Mouse (Mus musculus) heart, postnatal 4 days (tissue): ENCODE results near the gene Gm28043. TPM values are rescaled to one million over a fixed set of nuclear protein-coding genes. Genes with fewer than 3 reads are reported as not detected.

Experiments used
- DNase-seq: peaks from one replicate; pipeline ENCODE4 v3.0.0; 2021
- total RNA-seq, 2 experiments: library from RNA; stranded (reverse); gene quantifications; 2 replicates each; pipeline ENCODE4 v1.2.3; 2021

The Gm28043 gene
- total RNA-seq, 2 experiments from 2014 or later, result 2.5 to 2.6 TPM

DNA sequence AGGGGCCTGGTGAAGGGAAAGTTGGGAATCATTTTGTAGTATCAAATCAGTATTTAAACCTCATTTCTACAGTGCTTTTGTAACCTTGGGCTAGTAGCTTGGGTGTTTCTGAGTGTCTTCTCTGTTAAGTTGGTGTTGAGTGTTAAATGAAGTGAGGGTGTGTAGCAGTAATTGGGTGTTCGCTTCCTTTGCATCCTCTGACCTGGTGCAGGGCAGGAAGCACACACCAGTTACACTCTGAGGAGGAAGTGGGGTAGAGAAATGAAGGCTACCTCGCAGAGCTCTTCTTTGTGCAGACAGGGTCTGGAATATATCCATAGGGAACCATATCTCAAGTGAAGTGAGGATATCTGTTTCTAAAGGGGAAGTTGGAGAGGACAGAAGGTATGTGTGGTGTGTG lies 66.2 kb downstream of the Gm28043 start:
- no peak for DNase-seq

DNA sequence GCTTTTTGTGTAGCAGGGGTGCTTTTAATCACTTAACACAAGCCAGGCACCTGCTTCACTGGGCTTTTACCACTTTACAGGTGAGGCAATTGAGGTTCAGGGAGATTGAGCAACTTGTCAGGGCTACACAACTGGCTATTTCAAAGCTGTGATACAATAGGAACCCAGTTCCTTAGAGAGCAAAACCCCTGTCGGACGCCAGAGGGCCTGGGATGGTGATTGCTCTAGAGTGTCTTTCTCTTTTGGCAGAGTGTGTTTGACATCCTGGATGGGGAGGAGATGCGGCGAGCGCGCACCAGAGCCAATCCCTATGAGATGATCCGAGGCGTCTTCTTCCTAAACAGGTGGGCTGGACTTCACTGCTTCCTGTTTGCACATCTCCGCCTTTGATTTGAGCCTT lies 67.0 kb downstream of the Gm28043 start:
- DNase-seq, result no peak

DNA sequence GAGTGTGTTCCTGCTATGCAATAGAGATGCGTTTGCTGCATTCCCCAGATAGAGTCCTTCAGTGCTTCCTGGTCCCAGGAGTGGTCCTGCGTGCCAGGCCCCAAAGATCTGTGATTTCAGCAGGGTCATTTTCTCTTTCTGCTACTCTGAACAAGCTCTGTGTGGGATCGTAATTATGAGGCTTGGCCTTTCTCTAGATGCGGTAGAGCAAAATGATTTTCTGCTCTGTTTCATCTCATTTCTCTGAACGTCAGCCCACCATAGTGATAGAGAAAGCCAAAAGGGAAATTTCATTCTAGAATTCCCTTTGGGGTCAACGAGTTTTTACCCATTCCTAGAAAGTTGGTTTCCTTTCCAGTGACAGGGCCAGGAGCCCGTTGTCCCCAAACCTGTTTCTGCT lies 67.6 kb downstream of the Gm28043 start:
- no peak for DNase-seq

DNA sequence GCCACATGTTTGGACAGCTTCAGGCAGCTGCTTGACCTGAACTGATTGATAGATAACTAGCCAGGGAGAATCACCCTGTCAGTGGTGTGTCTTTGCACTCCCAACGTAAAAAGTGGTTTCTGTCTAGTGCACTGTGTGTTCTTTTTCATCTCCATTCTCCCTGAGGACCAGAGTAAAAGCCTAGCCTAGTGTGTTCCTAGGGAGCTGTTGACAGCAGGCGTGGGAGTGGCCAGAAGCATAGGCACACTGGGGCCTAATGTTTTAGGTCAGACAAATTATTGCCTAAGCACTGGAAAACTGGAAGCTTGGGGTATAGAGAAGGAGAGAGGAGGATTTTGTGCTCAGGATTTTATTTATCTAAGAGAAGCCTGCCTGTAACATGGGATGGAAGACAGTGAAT lies 68.5 kb downstream of the Gm28043 start:
- DNase-seq, result peak; percentile 28

DNA sequence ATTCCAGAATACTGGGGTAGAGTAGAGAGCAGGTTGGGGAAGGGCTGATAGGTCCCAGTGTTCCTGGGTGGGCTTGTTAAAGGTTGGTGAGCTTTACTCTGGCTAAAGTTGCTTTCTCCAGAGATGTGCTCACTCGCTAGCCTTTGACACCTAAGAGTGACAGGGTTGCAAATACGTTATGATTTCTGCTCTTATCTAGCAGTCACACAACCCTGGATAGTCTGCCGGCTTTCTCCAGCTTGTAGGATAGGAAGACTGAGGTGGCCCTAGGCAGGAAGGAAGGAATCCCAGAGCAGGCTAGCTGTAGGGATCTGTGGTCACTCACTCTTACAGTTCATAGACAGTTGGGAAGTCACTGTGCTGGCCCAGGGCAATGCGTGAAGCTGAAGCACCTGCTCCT lies 69.6 kb downstream of the Gm28043 start:
- DNase-seq, result no peak

DNA sequence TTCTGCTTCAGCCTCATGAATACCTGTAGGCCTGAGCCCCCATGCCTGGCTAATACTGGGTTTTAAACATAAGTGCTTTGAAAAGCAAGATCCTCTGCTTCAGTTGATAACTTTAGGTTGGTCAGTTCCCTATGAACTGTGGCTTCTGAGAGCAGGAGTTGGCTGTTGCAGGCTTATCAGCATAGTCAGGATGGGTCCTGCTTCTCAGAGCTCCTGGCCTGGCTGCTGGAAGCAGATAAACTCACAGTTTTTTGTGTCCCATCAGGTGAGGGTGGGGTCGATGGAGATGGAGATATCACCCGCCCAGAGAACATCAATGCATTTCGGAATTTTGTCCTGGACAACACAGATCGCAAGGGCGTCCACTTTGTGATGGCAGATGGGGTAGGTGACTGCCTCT lies 72.1 kb downstream of the Gm28043 start:
- DNase-seq, result no peak

DNA sequence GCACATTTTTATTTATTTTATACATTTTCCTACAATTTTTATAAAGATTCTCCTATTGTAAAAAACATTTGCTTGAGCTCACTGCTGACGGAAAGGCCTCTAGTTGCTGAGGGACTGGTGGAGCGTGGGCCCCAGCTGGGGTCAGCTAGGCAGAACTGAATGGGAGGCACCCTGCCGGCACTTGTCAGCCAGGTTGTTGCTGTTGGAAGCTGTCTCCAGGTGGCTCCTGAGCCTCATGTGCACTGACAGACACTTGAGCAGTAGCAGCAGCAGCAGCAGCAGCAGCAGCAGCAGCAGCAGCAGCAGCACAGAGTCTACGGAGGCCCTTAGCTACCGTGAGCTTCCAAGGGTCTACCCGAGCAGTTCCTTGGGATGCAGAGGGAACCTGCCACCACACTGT lies 72.7 kb downstream of the Gm28043 start:
- DNase-seq, result no peak

DNA sequence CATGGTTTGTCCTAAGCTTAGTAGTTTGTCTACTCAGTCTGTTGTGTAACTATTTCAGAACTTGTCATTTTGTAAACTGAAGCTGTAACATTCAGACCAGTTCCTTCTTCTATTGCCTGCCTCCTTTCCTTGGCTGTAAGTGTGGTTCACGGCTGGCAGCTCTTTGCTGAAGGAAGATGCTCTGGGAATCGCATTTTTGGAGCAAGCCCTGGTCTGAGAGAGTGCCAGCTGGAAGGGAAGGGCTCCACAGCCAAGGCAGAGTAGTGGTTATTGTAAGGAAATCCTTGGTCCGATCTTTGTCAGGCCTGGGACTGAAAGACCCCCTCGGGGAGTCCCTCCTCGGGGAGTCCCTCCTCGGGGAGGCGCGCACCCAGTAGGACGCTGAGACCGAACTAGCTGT lies 73.9 kb downstream of the Gm28043 start:
- no peak for DNase-seq

DNA sequence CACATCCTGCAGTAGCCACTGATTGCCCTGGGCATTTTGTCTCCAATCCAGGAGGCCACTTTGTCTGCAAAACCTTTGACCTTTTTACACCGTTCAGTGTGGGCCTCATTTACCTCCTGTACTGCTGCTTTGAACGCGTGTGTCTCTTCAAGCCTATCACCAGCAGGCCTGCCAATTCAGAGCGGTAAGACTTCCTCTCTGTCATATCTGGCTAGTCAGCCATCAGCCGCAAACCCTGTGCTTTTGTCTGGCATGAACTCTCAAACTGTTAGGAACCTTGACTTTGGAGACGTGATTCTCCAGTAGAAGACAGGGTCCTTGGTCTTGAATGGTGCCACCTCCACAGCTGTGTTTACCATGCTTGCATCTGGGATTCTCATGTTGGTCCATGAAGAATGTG lies 75.6 kb downstream of the Gm28043 start:
- no peak for DNase-seq

DNA sequence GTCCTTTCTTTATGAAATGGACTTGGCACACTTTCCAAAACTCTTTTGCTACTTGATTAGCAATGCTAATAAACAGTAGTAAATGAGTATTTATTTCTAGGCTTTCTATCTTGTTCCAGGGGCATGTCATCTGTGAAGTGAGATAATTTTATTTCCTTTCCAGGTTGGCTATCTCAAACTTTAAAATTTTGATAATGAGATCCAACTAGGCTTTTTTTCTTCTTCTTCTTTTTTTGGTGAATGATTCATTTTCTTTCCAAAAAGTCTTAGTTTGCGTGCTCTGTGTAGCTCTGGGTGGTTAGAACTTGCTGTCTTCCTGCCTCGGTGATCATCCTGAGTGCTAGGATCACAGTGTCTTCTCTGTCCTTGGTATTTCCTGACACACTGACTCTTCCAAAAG lies 78.2 kb downstream of the Gm28043 start:
- no peak for DNase-seq

DNA sequence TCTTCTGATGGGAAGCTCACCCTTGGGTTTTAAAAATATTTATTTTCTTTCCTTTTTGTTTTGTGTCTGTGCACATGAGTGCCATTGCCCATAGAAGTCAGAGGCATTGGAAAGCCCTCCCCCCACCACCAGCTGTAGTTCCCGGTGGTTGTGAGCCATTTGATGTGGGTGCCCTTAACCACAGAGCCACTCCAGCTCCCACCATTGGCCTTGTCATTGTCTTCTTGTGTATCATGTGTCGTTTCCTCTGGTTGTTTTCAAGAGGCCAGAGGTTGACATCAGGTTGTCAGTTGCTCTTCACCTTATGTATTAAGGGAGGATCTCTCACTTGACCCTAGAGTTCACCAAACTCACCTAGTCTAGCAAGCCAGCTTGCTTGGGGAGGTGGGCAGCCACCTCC lies 78.9 kb downstream of the Gm28043 start:
- DNase-seq, result no peak

DNA sequence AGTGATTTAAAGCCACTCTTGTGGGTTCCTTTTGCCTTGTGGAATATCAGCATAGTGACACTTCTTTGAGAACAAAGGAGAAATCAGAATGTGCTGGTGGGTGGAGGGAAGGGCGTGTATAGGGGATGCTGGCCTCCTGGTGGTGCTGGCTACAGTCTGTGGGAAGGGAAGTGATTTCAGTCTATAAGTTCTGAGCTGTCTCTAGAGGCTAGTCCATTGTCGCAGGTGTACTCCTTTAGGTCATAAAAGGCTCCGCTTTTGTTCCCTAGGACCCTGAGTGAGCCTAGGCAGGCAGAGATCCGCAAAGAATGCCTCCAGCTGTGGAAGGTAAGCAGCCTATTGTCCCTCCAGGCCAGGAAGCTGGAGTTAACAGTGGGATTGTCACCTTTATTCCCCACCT lies 79.8 kb downstream of the Gm28043 start:
- DNase-seq, result no peak

DNA sequence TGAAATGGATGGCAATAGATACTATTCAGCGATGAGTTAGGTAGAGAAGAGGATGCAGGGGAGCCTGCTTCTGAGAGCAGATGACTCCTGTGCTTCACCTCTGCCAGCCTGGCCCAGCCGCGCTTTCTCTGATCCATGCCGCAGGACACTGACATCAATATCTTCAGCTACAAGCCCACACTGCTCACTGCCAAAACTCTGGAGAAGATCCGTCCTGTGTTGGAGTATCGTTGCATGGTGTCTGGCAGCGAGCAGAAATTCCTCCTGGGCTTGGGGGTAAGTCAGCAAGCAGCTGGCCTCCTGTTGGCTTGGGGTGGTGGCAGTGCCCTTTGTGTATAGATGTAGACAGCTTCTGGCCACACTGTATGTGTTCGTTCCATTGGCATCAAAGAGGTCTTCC lies 82.3 kb downstream of the Gm28043 start:
- DNase-seq, result no peak

DNA sequence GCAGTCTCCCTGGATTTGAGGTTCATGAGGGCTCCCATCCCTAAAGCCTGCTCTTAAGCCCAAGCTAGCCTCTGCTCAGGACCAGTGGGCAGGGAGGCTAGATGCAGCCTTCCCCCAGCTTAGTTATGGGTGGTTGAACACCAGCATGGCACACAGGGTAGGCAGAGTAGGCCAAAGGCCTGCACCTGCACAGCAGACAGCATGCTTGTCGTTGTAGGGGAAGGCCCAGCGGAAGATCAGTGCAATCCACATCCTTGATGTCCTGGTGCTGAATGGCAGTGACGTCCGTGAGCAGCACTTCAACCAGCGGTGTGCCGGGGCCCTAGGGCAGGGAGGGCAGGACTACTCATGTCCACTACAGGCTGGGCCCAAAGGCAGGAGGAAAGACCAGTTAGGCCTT lies 83.7 kb downstream of the Gm28043 start:
- DNase-seq, result no peak

DNA sequence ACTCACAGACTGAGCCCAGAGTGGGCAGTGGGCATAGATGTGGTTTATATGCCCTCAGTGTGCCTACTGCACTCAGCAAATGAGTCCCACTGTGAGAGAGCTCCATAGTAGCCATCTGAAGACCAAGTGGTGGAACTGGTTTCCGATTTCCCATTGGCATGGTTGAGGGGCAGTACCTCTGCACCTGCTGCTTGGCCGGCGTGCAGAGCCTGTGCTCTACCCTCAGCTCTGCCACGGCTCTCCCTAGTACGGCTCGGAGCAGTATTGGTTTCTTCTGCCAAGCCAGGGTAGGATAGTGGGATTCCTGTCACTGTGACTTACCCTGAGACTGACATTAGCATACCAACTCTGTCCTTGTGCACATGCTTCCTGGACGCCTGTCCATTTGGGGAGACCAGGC lies 85.9 kb downstream of the Gm28043 start:
- DNase-seq, result no peak

DNA sequence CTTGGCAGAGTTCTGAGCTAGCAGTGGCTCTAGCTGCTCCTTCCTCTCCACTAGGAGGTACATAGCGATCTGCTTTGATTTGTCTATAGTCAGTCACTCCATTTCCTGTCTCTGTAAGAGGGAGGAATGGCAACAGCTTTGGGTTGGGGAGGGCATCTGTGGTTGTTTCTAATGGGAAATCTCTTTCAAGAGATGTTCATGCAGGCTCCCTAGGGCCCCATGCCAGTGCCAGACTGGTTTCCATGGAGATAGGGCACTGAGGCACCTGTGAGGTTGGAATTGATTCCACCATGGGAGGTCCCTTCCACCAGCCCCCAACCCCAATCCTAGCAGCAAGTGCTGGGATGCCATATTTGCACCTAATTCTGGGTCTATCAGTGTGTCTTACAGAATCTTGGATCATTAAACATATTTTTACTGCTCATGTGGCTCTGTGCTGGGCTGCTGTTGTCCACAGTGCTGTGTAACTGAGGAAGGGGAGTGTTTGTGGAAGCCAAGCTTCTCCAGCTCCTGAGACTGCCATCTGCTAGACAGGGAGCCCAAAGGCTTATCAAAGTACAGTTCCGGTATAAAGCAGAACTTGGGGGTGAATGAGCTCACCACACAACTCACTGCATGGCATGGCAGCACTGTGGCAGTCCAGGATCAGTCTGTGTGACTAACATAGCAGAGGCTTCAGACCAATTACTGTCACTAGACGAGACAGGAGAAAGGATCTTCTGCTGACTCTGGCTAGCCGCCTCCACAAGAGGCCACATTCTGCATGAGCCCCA lies 88.4 kb downstream of the Gm28043 start:
- DNase-seq, result no peak

DNA sequence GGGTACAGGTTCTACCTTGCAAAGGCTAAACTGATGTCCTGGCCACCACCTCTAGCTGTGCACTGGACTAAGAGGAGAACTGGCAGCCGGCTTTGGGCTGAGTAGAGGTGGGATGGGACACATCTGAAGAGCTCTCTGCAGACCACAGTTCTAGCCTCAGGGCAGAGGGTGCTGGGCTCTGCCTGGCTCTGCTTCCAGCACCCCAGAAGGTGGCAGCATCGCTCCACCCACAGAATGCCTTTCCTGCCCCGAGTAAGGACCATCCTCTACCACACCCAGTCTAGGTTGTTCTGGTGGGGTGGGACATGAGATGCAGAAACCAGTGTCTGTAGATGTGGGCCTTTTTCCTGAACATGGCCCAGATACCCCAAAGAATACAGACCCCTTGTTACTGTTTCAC lies 90.1 kb downstream of the Gm28043 start:
- DNase-seq, result peak; percentile 71

DNA sequence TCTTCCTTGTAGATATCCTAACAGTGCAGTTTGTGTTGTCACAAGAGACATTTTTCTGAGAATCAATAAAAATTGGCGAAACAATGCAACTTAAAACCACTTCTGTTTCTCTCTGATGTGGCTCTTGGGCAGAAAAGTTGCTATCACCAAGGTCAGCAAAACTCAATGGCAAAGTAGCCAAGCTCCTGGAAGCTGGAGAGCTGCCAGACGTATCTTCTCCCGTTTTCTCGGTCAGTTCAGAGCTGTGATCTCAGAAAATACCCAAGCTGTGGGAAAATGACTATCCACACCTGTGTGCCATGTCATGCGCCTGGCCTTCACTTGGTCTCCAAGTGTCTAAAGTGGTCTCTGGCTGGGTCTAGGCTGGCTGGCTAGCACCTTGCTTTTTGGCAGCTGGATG lies 91.2 kb downstream of the Gm28043 start:
- DNase-seq, result no peak

DNA sequence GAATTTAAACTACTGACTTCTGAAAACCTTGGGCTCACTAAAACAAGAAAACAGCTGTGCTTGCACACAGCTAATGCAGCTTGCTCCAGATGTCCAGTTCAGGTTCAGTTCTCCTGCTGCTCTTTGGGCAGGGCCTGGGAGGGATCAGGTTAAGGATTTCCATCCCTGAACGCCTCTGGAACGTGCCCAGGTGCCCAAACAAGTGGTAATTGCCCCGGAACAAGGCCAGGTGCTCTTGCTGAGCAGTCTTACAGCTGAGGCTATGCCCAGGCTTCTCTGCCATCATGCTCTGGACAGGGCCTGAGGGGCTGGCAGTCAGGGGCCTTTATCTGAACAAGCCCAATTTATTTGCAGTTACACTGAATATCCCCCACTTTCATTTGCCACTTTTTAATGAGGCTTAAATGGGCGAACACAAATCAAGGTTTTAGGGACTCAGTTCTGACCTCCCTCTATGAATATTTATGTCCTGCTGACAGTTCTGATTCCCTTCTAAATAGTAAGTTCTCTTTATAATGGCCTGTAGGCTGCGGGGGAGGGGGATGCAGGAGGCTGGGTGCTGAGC lies 92.4 kb downstream of the Gm28043 start:
- no peak for DNase-seq

DNA sequence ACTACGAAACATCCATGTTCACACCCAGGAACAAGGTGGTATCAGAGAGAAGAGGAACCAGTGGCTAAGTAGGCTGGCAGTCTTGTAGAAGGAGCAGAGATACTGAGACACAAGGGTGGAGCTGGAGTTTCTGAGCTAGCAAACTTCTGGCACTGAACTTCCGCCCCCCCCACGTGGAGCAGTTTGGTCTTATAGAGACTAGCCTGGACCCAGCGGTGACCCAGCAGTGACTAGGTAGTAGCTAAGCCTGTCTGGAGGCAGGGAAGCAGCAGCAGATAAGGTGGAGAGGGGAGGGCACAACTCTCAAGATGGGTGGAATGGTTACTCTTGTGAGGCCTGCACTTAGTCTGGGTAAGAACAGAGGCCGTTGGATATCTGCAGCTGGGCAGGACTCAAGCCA lies 94.1 kb downstream of the Gm28043 start:
- DNase-seq, result no peak

DNA sequence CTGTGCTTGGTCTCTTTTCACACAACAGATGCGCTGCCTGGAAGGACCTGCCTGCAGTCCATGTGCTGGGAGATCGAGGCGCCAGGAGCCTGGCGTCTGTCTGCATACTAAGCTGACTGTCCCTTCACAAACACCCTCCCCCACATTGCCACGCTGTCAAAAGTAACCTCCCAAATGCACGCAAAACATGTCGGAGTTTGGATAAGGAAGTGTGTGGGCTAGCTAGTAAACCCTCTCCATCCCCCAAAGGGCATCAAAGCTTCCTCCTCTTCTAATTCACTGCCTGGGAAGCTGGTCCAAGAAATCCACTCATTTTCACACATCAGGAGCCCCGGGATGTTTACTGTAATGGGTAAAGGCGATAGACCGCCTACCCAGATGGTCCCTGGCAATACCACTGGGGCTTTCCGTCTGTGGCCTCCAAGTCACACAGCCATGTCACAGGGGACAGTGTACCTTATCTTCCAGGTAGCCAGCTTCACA lies 95.9 kb downstream of the Gm28043 start:
- DNase-seq, result no peak

DNA sequence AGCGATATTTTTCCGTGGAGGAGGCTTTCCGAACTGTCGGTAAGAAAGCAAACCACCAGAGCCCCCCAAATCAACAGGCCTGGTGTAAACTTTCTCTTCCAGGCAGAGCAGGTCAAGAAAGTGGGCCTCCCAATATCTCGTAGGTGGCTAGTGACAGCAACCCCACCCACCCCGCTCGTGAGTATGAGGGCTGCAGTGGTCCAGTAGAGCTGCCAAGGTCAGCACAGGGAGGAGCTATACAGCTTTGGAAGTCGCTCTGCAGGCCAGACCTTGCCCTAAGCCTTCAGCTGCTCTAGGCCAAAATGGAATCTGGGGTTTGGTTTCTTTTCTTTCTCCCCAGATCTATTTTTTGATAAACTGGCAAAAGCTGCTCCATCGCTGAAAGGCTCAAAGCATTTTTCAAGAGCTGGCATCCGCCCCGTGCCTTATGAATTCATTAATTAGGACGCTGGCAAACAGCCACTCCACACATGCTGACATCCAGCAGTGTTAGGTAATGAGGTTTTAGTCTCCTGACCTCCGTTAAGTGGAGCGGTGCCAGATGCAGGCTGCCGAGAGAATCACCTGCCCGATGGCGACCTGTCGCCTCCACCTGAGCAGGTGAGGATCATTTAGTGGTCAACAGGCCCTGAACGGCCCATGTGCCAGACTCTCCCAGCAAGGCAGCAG lies 96.5 kb downstream of the Gm28043 start:
- DNase-seq, result no peak

DNA sequence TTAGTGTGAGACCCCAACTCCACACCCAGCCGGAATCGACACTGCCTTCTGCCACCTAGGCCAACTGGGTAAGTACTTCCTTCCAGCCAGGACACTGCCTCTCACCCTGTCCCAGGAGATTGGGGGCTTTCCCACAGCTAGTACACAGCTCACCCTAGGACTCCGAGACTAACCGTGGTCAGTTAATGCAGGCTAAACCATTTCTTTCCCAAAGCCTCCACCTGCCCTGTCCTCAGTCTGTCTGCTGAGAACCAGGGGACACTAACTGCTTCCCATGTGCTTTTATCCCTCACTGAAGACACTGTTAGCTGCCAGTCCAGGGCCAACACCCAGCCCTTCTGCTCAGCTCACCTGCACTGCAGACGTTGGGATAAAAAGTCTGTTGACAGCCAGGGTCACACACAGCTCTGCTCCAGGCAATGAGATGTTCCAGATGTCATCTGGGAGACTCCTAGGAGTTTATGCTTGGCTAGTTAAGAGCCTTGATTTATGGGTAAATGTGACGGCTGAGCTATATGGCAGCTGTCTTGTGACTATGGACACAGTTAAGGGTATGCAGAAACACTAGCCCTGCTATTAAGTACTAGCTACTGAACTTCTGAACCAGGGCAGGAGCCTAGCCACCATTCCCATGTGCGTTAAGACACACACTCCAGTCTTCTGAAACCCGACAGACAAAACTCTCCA lies 97.2 kb downstream of the Gm28043 start:
- no peak for DNase-seq
